Mouse (Mus musculus) heart, embryonic 12.5 days (tissue): ENCODE results near the gene Cpsf4l. TPM values are rescaled to one million over a fixed set of nuclear protein-coding genes. Genes with fewer than 3 reads are reported as not detected.

ENCODE experiments used
- ATAC-seq: fragments of 200-750 bp; cut with Nextera tagmentation; 2 replicates; pipeline ENCODE4 v1.8.0; 2017; ENCODE audit warnings: moderate TSS enrichment, moderate library complexity; ENCODE audit not compliant: insufficient number of reproducible peaks, low FRiP score
- H3K27ac ChIP-seq: fragments of 300-500 bp; sonication (generic); 2 replicates; pipeline ENCODE4 v1.5.1; 2016; ENCODE audit warnings: mild to moderate bottlenecking, moderate library complexity; ENCODE audit not compliant: poor library complexity, severe bottlenecking
- H3K27me3 ChIP-seq: fragments of 300-500 bp; sonication (generic); replicated peaks from 2 replicates; pipeline ENCODE4 v1.6.1; 2016; ENCODE audit warnings: mild to moderate bottlenecking, moderate library complexity
- H3K36me3 ChIP-seq: fragments of 300-500 bp; sonication (generic); 2 replicates; pipeline ENCODE4 v1.6.1; 2016; ENCODE audit warnings: mild to moderate bottlenecking, moderate library complexity
- H3K4me1 ChIP-seq: fragments of 300-500 bp; sonication (generic); replicated peaks from 2 replicates; pipeline ENCODE4 v1.6.1; 2016; ENCODE audit warnings: mild to moderate bottlenecking
- H3K4me2 ChIP-seq: fragments of 300-500 bp; sonication (generic); 2 replicates; pipeline ENCODE4 v1.6.1; 2016; ENCODE audit warnings: mild to moderate bottlenecking, moderate library complexity
- H3K4me3 ChIP-seq: fragments of 300-500 bp; sonication (generic); 2 replicates; pipeline ENCODE4 v1.5.1; 2016; ENCODE audit warnings: mild to moderate bottlenecking
- H3K9ac ChIP-seq: fragments of 300-500 bp; sonication (generic); 2 replicates; pipeline ENCODE4 v1.6.1; 2016; ENCODE audit warnings: mild to moderate bottlenecking, moderate library complexity
- H3K9me3 ChIP-seq: fragments of 300-500 bp; sonication (generic); replicated peaks from 2 replicates; pipeline ENCODE4 v1.6.1; 2016; ENCODE audit warnings: mild to moderate bottlenecking, moderate library complexity
- WGBS: fragments of 180-500 bp; shearing (Covaris S2); methylation state at CpG from one replicate; pipeline ENCODE4 v1.1.7; 2016; 5-methylcytosine and 5-hydroxymethylcytosine counted together
- polyA plus RNA-seq: library from polyadenylated mRNA; unstranded; fragments of >200 nt; fragmentation: Nextera tagmentation; extraction: Ambion mirVana; gene quantifications from 2 replicates; pipeline ENCODE4 v1.2.1, GENCODE M21; 2016

Gene Cpsf4l
- polyA plus RNA-seq, 1 experiment from 2014 or later = not detected

DNA sequence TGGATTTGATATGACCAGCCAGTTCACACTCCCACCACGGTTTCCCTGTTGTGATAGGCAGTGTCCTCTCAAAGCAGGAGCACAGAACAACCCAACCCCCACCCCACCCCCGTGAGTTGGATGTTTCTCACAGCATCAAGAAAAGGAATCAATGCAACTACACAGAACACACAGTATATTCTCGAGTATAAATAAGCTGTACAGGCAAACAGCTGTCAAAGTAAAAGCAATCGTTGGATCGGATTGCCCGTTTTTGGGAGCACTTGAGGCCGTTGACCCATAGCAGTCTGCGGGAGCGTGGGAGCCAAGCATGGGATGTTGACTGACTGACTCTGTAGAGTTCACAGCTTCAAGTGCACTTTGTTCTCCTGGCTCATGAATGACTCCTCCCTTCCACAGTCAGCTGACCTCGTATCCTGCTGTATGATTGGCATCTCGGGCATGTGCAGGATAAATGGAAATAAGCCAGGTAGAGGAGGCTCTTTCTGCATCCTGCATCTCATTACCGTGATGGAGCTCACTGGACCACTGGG, 11.7 kb downstream of the Cpsf4l start:
- no peaks in the 10 kb centered on the region for H3K4me1 ChIP-seq
- H3K27ac ChIP-seq = no peak overlapping the region
- 82% methylated on average over 12 of the region's 12 CpGs for WGBS
- H3K9me3 ChIP-seq = 0 out of 2 replicates have a peak, but pooled peaks cover 4% of the 10 kb centered on the region
- H3K9ac ChIP-seq = no peak overlapping the region
- no peak for ATAC-seq
- H3K27me3 ChIP-seq = no peaks in the 10 kb centered on the region
- peaks cover 46% of the 10 kb centered on the region for H3K36me3 ChIP-seq
- no peak overlapping the region for H3K4me2 ChIP-seq
- H3K4me3 ChIP-seq = no peak overlapping the region

DNA sequence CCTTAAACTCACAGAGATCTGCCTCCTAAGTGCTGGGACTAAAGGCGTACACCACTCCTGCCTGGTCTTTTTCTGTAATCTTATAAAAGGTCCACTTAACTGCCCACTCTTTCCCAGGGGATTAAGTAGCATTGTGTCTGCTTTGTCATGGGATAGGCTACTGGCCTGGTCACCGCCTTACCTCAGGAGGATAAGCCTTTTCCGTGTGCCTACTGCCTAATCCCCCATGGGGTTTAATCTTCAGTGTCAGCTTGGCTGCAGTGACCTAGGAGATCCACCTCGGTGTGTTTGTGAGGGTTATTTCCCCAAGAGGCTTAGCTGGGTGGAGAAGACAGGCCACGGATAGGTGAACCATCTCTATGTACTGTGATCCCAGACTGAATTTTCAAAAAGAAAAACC, 12.2 kb downstream of the Cpsf4l start:
- Histone ChIP-seq H3K9ac (no peak overlapping the region), H3K4me2 (no peak overlapping the region), H3K4me3 (no peak overlapping the region), H3K27ac (no peak overlapping the region), H3K9me3 (0 out of 2 replicates have a peak, but pooled peaks cover 4% of the 10 kb centered on the region), H3K36me3 (peaks cover 51% of the 10 kb centered on the region), H3K4me1 (no peaks in the 10 kb centered on the region), H3K27me3 (no peaks in the 10 kb centered on the region)
- ATAC-seq = no peak
- WGBS = 69% methylated on average over 5 of the region's 5 CpGs

DNA sequence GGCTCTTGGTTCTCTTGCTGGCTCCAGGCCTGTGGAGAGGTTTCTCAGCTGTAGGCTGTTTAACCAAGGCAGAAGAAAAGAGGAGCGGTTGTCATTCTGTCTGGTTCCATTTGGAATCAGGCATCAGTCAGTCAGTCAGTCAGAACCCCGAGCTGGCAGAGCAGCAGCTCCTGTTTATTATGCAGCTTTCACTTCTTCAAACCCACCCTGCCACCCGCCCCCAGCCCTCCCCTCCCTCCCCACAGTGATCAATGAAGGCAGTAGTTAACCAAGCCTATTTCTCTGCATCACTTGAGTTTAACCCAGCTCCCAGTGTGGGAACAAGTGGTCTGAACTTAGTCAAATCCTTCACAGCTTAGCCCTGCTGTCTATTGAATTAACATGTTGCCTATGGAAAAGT, 18.0 kb downstream of the Cpsf4l start:
- H3K4me3 ChIP-seq = no peak overlapping the region
- WGBS = 89% methylated on average over 3 of the region's 3 CpGs
- 0 out of 2 replicates have a peak, but pooled peaks cover 4% of the 10 kb centered on the region for H3K9me3 ChIP-seq
- no peak overlapping the region for H3K27ac ChIP-seq
- H3K9ac ChIP-seq = no peak overlapping the region
- ATAC-seq = no peak
- H3K36me3 ChIP-seq = peaks cover 92% of the 10 kb centered on the region
- no peaks in the 10 kb centered on the region for H3K27me3 ChIP-seq
- no peak overlapping the region for H3K4me2 ChIP-seq
- peaks cover 2% of the 10 kb centered on the region; the same call in 1 of the 2 replicates for H3K4me1 ChIP-seq

DNA sequence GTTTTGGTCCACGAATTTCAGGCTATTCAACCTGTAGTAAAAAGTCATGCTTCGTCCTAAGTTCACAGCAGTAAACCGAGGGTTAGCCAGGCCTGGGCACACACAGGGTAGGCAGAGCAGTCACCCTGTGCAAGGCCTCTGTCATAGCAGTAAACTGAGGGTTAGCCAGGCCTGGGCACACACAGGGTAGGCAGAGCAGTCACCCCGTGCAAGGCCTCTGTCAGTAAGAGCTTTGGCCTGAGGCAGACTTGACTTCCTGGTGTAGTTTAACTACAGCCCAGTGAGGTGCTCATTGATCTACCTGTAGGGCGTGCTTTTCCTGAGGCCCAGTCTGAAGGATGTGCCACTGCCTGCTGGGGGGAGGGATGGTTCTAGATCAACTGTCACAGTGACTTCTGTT, 18.5 kb downstream of the Cpsf4l start:
- Histone ChIP-seq H3K4me3 (no peak overlapping the region), H3K4me1 (peaks cover 8% of the 10 kb centered on the region; the same call in 1 of the 2 replicates), H3K9me3 (0 out of 2 replicates have a peak, but pooled peaks cover 4% of the 10 kb centered on the region), H3K4me2 (no peak overlapping the region), H3K27ac (no peak overlapping the region), H3K27me3 (no peaks in the 10 kb centered on the region), H3K36me3 (peaks cover 88% of the 10 kb centered on the region), H3K9ac (no peak overlapping the region)
- 84% methylated on average over 5 of the region's 5 CpGs for WGBS
- ATAC-seq = no peak

DNA sequence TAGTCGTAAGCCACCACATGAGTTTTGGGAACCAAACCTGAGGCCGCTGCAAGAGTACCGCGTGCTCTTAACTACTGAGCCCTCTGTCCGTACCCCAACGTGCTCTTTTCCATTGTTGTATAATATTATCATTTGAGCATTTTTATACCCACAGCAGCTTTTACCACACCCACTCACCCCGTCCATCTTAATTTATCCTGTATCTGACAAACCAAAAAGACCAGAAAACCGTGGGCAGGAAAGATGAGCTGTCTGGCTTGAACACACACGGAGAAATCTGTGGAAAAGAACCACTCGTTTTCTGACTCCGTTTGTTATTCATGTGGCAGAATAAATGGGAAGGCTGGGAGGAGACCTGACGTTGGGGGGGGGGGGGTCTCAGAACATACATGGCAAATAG, 19.3 kb downstream of the Cpsf4l start:
- H3K36me3 ChIP-seq = peaks cover 80% of the 10 kb centered on the region
- H3K9ac ChIP-seq = no peak overlapping the region
- H3K4me1 ChIP-seq = peaks cover 11% of the 10 kb centered on the region; the same call in 1 of the 2 replicates
- 89% methylated on average over 12 of the region's 12 CpGs for WGBS
- H3K9me3 ChIP-seq = 0 out of 2 replicates have a peak, but pooled peaks cover under 1% of the 10 kb centered on the region
- ATAC-seq = no peak
- H3K27me3 ChIP-seq = no peaks in the 10 kb centered on the region
- no peak overlapping the region for H3K4me3 ChIP-seq
- H3K4me2 ChIP-seq = no peak overlapping the region
- H3K27ac ChIP-seq = no peak overlapping the region

DNA sequence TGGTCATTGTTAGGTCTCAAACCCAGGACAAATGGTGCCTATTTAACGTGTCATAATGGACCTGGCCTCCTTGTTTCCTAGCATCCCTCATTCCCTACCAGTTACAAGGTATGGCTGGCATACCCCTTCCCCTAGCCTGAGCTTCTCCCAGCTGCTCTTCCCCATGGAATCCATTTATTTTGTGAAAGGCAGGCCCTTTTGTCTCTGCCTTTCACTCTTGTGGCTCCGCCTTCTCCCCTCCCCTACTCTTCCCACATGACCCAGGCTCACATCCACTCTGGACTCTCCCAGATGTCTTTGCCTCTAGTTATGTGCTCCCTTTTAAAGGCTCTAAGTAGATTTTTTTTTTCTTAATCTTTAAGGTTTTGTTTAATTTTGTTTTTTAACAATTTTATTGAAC, 22.8 kb downstream of the Cpsf4l start:
- Histone ChIP-seq H3K4me2 (no peak overlapping the region), H3K27ac (no peak overlapping the region), H3K36me3 (peaks cover 45% of the 10 kb centered on the region), H3K9ac (no peak overlapping the region), H3K4me1 (peaks cover 24% of the 10 kb centered on the region), H3K27me3 (no peaks in the 10 kb centered on the region), H3K4me3 (no peak overlapping the region), H3K9me3 (no peaks in the 10 kb centered on the region)
- WGBS = 76% methylated on average over 2 of the region's 2 CpGs
- ATAC-seq = no peak

DNA sequence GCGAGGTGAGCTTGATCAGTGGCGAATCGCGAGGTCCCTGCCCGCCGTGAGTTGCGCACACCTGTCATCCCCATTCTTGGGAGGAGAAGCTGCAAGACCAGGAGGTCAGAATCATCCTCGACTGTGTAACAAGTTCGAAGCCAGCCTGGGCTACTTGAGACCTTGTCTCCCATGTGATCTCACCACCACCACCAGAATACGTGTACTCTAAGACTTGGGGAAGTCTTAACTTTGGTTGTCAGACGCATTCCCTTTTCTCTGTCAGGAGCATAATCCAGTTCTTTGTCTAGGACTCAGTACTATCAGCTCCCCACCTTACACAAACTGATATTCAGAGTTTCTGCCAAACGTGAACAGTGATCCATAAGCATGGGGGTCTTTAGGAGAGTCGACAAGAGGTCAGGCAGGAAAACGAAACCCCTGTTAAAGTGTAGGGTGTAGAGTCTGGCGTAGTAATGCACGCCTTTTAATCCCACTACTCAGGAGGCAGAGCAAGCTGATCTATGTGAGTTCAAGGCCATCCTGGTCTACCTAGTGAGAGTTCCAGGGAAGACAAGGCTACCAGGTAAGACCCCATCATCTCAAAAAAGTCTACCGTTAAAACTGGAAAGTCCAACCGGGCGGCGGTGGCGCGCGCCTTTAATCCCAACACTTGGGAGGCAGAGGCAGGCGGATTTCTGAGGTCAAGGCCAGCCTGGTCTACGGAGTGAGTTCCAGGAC, 24.9 kb downstream of the Cpsf4l start:
- ATAC-seq = no peak
- H3K9me3 ChIP-seq = no peaks in the 10 kb centered on the region
- WGBS = 40% methylated on average over 25 of the region's 25 CpGs
- no peaks in the 10 kb centered on the region for H3K27me3 ChIP-seq
- H3K4me2 ChIP-seq = peak overlapping the region; percentile 84
- H3K9ac ChIP-seq = peak overlapping the region; percentile 96
- H3K4me3 ChIP-seq = peak overlapping the region; percentile 86
- peaks cover 27% of the 10 kb centered on the region for H3K36me3 ChIP-seq
- H3K4me1 ChIP-seq = peaks cover 41% of the 10 kb centered on the region
- H3K27ac ChIP-seq = no peak overlapping the region

DNA sequence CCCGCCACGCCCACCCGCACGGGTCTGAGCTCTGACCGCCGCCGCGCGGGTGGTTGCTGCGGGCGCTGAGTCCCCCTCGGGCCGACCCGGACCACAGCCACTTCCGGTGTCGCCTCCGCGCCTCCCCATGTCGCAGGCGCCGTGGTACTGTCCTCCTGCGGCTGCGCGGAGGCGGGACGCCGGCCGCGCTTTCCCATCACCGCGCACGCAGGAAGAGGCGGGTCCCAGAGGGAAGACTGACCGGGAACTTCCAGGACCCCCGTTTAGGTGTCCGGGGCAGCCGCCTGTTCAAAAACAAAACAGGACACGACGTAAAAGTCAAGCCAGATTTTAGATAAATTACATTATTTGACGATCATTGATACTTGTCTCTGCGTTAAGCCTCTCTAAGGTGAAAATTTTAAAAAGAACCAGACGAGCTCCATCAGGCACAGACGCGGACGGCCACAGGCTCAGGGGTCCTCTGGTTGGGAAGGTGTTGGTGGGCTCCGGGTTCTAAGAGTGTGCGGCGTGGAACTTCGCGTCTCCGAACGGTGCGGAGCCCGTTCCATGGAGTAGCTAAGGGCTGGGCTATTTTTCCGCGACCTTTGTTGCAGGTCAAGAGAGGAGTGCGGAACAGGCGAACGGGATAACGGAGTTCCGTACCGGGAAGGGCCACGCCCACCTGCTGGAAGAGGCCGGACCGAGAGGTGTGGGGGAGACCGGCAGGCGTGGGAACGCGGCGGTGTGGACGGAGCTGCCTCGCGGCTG, 25.7 kb downstream of the Cpsf4l start, which contains the start of the genes Fam104a and D11Wsu47e:
Gene Fam104a (minus strand): TSS at position 199 of the 750 bp plus-strand sequence.
Gene D11Wsu47e (plus strand): TSS at position 456 of the 750 bp plus-strand sequence.
- H3K9ac ChIP-seq = peak within 1 kb of the TSS; percentile 96
- H3K36me3 ChIP-seq = peaks cover 20% of the 10 kb centered on the region
- ATAC-seq = peak; percentile 92
- H3K27me3 ChIP-seq = no peaks in the 10 kb centered on the region
- H3K4me2 ChIP-seq = peak within 1 kb of the TSS; percentile 84
- no peaks in the 10 kb centered on the region for H3K9me3 ChIP-seq
- peaks cover 43% of the 10 kb centered on the region for H3K4me1 ChIP-seq
- WGBS = under 1% methylated on average over 66 of the region's 73 CpGs
- peak within 1 kb of the TSS; percentile 98 for H3K27ac ChIP-seq
- H3K4me3 ChIP-seq = peak within 1 kb of the TSS; percentile 86

DNA sequence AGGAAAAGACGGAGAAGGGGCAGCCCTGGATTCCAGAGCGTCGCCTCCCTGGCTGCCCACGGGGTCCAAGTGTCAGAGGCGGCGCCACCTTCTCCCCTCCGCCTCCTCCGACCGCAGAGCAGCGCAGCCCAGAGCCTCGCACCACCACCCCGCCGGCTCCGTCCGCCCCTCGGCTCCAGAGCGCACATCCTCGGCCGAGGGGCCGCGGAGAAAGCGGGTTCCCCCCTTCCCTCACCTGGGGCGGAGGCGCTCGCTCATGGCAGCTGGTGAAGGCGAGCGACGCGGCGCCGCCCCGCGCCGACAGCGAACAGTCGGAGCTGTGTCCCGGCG, 26.2 kb downstream of the Cpsf4l start:
- WGBS = 0% methylated on average over 32 of the region's 38 CpGs
- Histone ChIP-seq H3K9ac (peak overlapping the region; percentile 96), H3K27me3 (no peaks in the 10 kb centered on the region), H3K4me2 (peak overlapping the region; percentile 84), H3K4me1 (peaks cover 46% of the 10 kb centered on the region), H3K36me3 (peaks cover 14% of the 10 kb centered on the region), H3K4me3 (peak overlapping the region; percentile 86), H3K27ac (peak overlapping the region; percentile 98), H3K9me3 (no peaks in the 10 kb centered on the region)
- ATAC-seq = no peak; the same call in 1 of the 2 replicates

DNA sequence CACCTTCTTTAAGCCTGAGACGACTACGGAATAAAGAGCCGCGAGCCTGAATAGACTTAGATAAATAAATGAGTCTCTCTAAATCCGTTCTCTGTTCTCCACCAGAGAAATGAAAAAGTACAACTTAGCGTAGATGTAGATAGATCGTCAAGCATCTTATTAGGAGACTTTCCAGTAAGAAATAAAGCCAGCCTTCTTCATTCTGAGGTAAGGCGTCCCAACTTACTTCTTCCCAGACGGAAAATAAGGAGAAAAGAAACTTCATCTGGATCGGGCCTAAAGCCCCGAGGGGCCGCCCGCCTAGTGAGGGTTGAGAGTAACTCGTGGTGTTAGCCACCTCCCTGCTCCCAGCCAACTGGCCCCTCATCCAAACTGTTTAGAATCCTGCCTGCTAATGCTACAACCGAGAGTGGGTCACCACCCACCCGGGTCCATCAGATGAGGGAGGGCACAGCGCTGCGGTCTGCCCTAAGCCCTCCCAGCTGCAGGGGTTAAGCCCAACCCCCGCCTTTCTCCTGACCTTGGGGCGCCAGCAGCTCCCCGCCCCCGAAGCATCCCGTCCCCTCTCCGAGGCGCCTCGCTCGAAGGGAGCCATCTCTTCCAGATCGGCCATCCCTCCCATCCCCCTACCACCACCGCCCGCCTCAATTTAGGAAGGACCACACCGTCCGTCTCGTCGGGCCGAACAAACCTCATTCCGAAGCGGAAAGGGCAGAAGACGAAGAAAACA, 26.8 kb downstream of the Cpsf4l start:
- Histone ChIP-seq H3K36me3 (peaks cover 9% of the 10 kb centered on the region), H3K4me1 (peaks cover 51% of the 10 kb centered on the region), H3K27me3 (no peaks in the 10 kb centered on the region), H3K9ac (peak overlapping the region; percentile 96), H3K27ac (peak overlapping the region; percentile 98), H3K4me2 (peak overlapping the region; percentile 84), H3K9me3 (no peaks in the 10 kb centered on the region), H3K4me3 (peak overlapping the region; percentile 86)
- ATAC-seq = peak; percentile 76
- WGBS = 4% methylated on average over 38 of the region's 38 CpGs
